Mouse (Mus musculus) gastrocnemius, postnatal 25 days (tissue): Measurements from ENCODE around the gene Tmx1. TPM values are rescaled to one million over a fixed set of nuclear protein-coding genes. Genes with fewer than 3 reads are reported as not detected.

Source experiments
- DNase-seq: peaks from one replicate; pipeline ENCODE4 v3.0.0; 2022
- total RNA-seq, 2 experiments: library from RNA; stranded (reverse); gene quantifications; 1 replicate in 1 of 2; 2 replicates in 1 of 2; pipeline ENCODE4 v1.2.3; 2021

Gene Tmx1
- total RNA-seq, 2 experiments from 2014 or later, result 8.1 to 9.9 TPM

DNA sequence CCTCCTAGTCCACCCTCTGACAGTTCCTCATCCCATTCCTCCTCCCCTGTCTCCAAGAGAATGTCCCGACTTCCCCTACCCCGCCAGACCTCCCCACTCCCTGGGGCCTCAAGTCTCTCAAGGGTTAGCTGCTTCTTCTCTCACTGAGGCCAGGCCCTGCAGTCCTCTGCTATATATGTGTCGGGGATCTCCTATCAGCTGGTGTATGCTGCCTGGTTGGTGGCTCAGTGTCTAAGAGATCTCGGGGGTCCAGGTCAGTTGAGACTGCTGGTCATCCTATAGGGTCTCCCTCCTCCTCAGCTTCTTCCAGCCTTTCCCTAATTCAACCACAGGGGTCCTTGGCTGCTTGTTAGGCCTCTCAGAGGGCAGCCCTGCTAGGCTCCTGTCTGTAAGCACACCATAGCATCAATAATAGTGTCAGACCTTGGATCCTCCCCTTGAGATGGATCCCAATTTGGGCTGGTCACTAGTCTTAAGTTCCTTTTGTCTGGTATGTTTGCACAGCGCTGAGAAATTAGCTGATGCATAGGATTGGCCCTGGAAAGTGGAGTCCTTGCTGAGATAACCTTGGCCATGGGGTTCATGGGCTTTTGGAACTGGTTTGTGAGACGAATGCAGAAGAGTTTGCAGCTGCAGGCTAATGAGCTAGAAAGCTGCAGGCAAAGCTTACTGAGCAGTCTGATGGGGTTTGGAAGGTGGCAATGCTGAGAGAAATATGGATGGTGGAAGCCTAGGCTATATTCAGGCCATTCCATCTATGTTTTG lies 34.0 kb downstream of the Tmx1 start:
- DNase-seq, result no peak

DNA sequence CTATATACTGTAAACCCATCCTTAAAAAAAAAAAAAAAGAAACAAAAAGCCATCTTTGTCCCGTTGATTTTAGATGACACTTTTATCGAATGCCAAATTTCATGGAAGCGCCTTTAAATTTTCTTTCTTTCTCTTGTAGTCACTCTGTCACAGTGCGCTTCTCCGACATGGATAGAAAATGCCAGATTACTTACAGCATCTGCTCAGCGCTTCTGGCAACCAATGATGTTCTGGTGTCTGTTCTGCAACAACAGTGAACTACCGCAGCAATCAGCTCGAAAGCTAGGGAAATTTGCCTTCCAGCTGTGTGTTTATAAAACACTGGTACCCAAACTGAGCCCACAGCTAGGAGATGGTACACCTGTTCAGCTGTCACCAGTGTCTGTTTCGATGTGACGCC lies 39.5 kb downstream of the Tmx1 start:
- DNase-seq, result no peak

- no peak for DNase-seq
Observed at GRCm38 (mm10) chr12:70494494-70495281, 41.8 kb downstream of the Tmx1 start.

DNA sequence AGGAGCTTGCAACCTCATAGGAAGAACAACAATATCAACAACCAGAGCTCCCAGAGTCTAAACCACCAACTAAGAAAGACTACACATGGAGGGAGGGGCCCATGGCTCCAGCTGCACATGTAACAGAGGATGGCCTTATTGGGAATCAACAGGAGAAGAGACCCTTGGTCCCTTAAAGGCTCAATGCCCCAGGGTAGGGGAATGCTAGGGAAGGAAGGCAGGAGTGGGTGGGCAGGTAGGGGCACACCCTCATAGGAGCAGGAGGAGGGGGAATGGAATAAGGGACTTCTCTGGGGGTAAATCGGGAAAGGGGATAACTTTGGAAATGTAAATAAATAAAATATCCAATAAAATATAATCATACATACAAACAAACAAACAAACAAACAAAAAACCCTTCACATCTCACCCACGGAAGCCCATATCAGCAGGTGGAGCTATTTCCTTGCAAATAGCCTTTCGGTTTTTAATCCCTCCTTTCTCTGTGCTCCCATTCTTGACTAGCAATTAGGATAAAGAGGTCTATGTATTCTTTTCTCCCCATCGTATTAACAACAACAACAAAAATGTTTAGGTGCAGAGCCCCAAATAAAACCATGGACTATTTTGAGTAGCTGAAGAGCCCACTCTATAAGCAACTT lies 42.5 kb downstream of the Tmx1 start:
- DNase-seq, result no peak

- no peak for DNase-seq
Observed at GRCm38 (mm10) chr12:70498091-70498490, 45.2 kb downstream of the Tmx1 start.

DNA sequence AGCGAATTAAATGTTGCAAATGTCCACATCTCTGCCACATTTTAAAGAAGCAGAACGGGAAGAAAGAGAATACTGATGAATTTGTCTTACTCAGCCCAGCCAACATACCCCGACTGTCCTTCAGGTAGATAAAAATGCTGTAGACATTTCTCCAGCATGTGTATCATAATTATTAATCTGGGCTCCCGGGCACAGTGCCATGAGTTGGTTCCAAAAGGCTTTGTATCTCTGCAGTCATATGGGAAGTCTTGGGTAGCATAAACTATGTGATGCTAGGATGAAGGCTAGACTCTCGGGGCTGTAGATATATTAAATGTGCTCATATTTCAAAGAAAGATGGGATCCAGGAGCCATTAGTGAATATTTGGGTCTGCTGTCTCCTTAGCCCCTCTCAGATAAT lies 53.1 kb downstream of the Tmx1 start:
- DNase-seq, result no peak

GRCm38 (mm10) chr12:70512023-70512422 lies 59.1 kb downstream of the Tmx1 start:
- no peak for DNase-seq

DNA sequence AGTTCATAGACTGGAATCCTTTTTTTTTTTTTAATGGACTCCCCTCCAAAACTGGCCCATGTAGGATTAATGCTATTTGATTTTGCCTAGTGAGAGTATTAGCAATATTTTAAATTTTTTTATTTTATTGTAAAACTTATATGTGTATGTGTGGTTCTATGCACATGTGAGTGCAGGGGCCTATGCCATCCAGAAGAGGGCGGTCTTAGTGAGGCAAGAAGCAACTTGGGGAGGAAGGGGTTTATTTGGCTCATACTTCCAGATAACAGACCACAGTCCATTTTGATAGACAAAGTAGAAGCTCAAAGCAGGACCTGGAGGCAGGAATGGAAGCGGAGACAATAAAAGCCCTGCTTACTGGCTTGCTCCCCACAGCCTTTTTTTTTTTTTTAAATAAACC lies 59.5 kb downstream of the Tmx1 start:
- DNase-seq, result no peak

Other genes starting within 250 kb of the Tmx1 start
- gene Pygl, start 221.6 kb upstream of the Tmx1 start, total RNA-seq, result 1 to 10 TPM in 1 of 2 experiments, under 1 TPM in 1; 0.82 to 6.1 TPM
- under 1 TPM; 0.10 to 0.11 TPM for gene Trim9, start 105.5 kb upstream of the Tmx1 start, total RNA-seq